Mouse (Mus musculus) ES-E14 (cell line): ENCODE measurements at regions not wholly inside any gene's neighbourhood (a gene's known extent, or its start where the extent isn't known, plus 50 kb on each side); places are given as distances from the start of the nearest gene placed in this dataset.

Experiments
- DNase-seq: peaks from one replicate; pipeline ENCODE4 v3.0.0-alpha.2; 2013; ENCODE audit warnings: low read depth, low spot score
- H3K27ac ChIP-seq: 2 replicates; pipeline ENCODE4 v1.5.1; 2012; ENCODE audit warnings: low read depth, mild to moderate bottlenecking, low read length, moderate library complexity, mixed read lengths; ENCODE audit not compliant: poor library complexity, insufficient read depth, severe bottlenecking
- H3K36me3 ChIP-seq: 2 replicates; pipeline ENCODE4 v1.6.1; 2012; ENCODE audit warnings: mild to moderate bottlenecking, low read length, moderate library complexity, mixed read lengths; ENCODE audit not compliant: control insufficient read depth, poor library complexity, insufficient read depth, severe bottlenecking
- H3K4me1 ChIP-seq, 2 experiments: fragments of 150-350 bp in 1 of 2; sonication (generic) in 1 of 2; 2 replicates each; pipeline ENCODE4 v1.6.1; 2012; ENCODE audit warnings: low read length in 2 of 2, mild to moderate bottlenecking in 1 of 2, mixed read lengths in 1 of 2; ENCODE audit not compliant: control insufficient read depth in 2 of 2, insufficient read depth in 2 of 2, poor library complexity in 1 of 2
- H3K4me3 ChIP-seq, 2 experiments: fragments of 150-350 bp in 1 of 2; sonication (generic) in 1 of 2; 2 replicates each; pipeline ENCODE4 v1.5.1; 2012; ENCODE audit warnings: low read length in 2 of 2, low read depth in 1 of 2, mild to moderate bottlenecking in 1 of 2, mixed read lengths in 1 of 2; ENCODE audit not compliant: insufficient read depth in 1 of 2, poor library complexity in 1 of 2, severe bottlenecking in 1 of 2
- H3K9ac ChIP-seq: 2 replicates; pipeline ENCODE4 v1.6.1; 2012; ENCODE audit warnings: low read depth, mild to moderate bottlenecking, low read length, mixed read lengths; ENCODE audit not compliant: poor library complexity, insufficient read depth, severe bottlenecking
- H3K9me3 ChIP-seq: fragments of 150-350 bp; sonication (generic); 2 replicates; pipeline ENCODE4 v1.6.1; 2012; ENCODE audit warnings: low read depth, mild to moderate bottlenecking, low read length; ENCODE audit not compliant: control insufficient read depth, insufficient read depth
- CHD2 ChIP-seq: IDR thresholded peaks from 2 replicates; pipeline ENCODE4 v1.6.1; 2014; ENCODE audit warnings: mild to moderate bottlenecking, low read depth, low read length, inconsistent platforms
- HCFC1 ChIP-seq: IDR thresholded peaks from 2 replicates; pipeline ENCODE4 v1.6.1; 2012; ENCODE audit warnings: low read length, inconsistent platforms, borderline replicate concordance; ENCODE audit not compliant: insufficient read depth
- MAFK ChIP-seq: IDR thresholded peaks from 2 replicates; pipeline ENCODE4 v1.6.1; 2014; ENCODE audit warnings: mild to moderate bottlenecking, low read depth, low read length, inconsistent platforms; ENCODE audit not compliant: insufficient read depth
- ZC3H11A ChIP-seq: IDR thresholded peaks from 2 replicates; pipeline ENCODE4 v1.6.1; 2012; ENCODE audit warnings: low read depth, mild to moderate bottlenecking, inconsistent platforms, low read length, borderline replicate concordance
- ZNF384 ChIP-seq: IDR thresholded peaks from 2 replicates; pipeline ENCODE4 v1.6.1; 2012; ENCODE audit warnings: low read depth, low read length, inconsistent platforms
- in situ Hi-C, 2 experiments: fragments of 600-800 bp; cut with MboI; formaldehyde crosslinking; loops; one replicate each; pipeline ENCODE4 v1.15.1; 2025; ENCODE audit warnings: low sequenced_read_pairs in 2 of 2, inconsistent platforms in 1 of 2; ENCODE audit not compliant: unreplicated experiment in 2 of 2

GRCm38 (mm10) chr3:39390442-39390841 lies 503.7 kb downstream of the Fat4 start:
- Histone ChIP-seq H3K4me1 (no peaks in the 10 kb centered on the region), H3K9me3 (no peaks in the 10 kb centered on the region), H3K4me3 (no peak overlapping the region), H3K36me3 (no peaks in the 10 kb centered on the region), H3K27ac (no peak overlapping the region), H3K9ac (no peak overlapping the region)
- in situ Hi-C loops, result no loop called here
- DNase-seq, result no peak
- TF ChIP-seq MAFK, result no peak
- no peak for TF ChIP-seq ZC3H11A
- TF ChIP-seq HCFC1, result no peak
- TF ChIP-seq CHD2, result no peak
- no peak for TF ChIP-seq ZNF384

- no peaks in the 10 kb centered on the region for H3K36me3 ChIP-seq
- H3K9ac ChIP-seq, result no peak overlapping the region
- no peaks in the 10 kb centered on the region for H3K4me1 ChIP-seq
- in situ Hi-C loops, result no loop called here
- TF ChIP-seq ZC3H11A (no peak), ZNF384 (no peak), HCFC1 (no peak), MAFK (no peak), CHD2 (no peak)
- no peaks in the 10 kb centered on the region for H3K9me3 ChIP-seq
- DNase-seq, result peak; percentile 4
- H3K4me3 ChIP-seq, result no peak overlapping the region
- no peak overlapping the region for H3K27ac ChIP-seq
Measured at GRCm38 (mm10) chr3:39392053-39392452, 505.3 kb downstream of the Fat4 start.

- in situ Hi-C loops, result no loop called here
Measured at GRCm38 (mm10) chr3:39396672-39397071, 509.9 kb downstream of the Fat4 start.

GRCm38 (mm10) chr3:39397255-39397654 lies 510.5 kb downstream of the Fat4 start:
- Histone ChIP-seq H3K27ac (no peak overlapping the region), H3K4me3 (no peak overlapping the region), H3K4me1 (no peaks in the 10 kb centered on the region), H3K9me3 (no peaks in the 10 kb centered on the region), H3K9ac (no peak overlapping the region), H3K36me3 (no peaks in the 10 kb centered on the region)
- DNase-seq, result no peak
- in situ Hi-C loops, result no loop called here
- TF ChIP-seq HCFC1 (no peak), ZNF384 (no peak), MAFK (no peak), CHD2 (no peak)

More at GRCm38 (mm10) chr3:39396672-39397071, 509.9 kb downstream of the Fat4 start:
- Histone ChIP-seq H3K36me3 (no peaks in the 10 kb centered on the region), H3K4me1 (no peaks in the 10 kb centered on the region), H3K9me3 (no peaks in the 10 kb centered on the region), H3K27ac (no peak overlapping the region), H3K9ac (no peak overlapping the region), H3K4me3 (no peak overlapping the region)
- TF ChIP-seq MAFK, result no peak
- no peak for TF ChIP-seq HCFC1
- TF ChIP-seq ZC3H11A, result no peak
- no peak for TF ChIP-seq CHD2
- no peak for TF ChIP-seq ZNF384
- no peak for DNase-seq

GRCm38 (mm10) chr3:39397677-39398076 lies 510.9 kb downstream of the Fat4 start:
- Histone ChIP-seq H3K9ac (no peak overlapping the region), H3K4me1 (no peaks in the 10 kb centered on the region), H3K4me3 (no peak overlapping the region), H3K9me3 (no peaks in the 10 kb centered on the region), H3K36me3 (no peaks in the 10 kb centered on the region), H3K27ac (no peak overlapping the region)
- in situ Hi-C loops, result no loop called here
- no peak for DNase-seq
- TF ChIP-seq HCFC1, result no peak
- TF ChIP-seq MAFK, result no peak
- TF ChIP-seq ZNF384, result no peak
- no peak for TF ChIP-seq CHD2
- no peak for TF ChIP-seq ZC3H11A
